Mouse (Mus musculus) stomach, postnatal 0 days (tissue): ENCODE results near the gene Abhd17c. TPM values are rescaled to one million over a fixed set of nuclear protein-coding genes. Genes with fewer than 3 reads are reported as not detected.

Experiments
- ATAC-seq: fragments of 200-750 bp; cut with Nextera tagmentation; 2 replicates; pipeline ENCODE4 v1.8.0; 2017; ENCODE audit not compliant: low FRiP score, low TSS enrichment
- DNase-seq: peaks from one replicate; pipeline ENCODE4 v3.0.0-alpha.2; 2016; ENCODE audit warnings: low spot score
- H3K27ac ChIP-seq: fragments of 300-500 bp; sonication (generic); replicated peaks from 2 replicates; pipeline ENCODE4 v1.5.1; 2014; ENCODE audit warnings: mild to moderate bottlenecking, control low read depth
- H3K27me3 ChIP-seq: fragments of 300-500 bp; sonication (generic); 2 replicates; pipeline ENCODE4 v1.6.1; 2014; ENCODE audit warnings: low read length; ENCODE audit not compliant: control insufficient read depth, insufficient read depth
- H3K36me3 ChIP-seq: fragments of 300-500 bp; sonication (generic); 2 replicates; pipeline ENCODE4 v1.6.1; 2014; ENCODE audit warnings: low read length, mixed read lengths; ENCODE audit not compliant: control insufficient read depth, insufficient read depth
- H3K4me1 ChIP-seq: fragments of 300-500 bp; sonication (generic); replicated peaks from 2 replicates; pipeline ENCODE4 v1.6.1; 2014; ENCODE audit warnings: antibody characterized with exemption; ENCODE audit not compliant: control insufficient read depth, insufficient read depth
- H3K4me2 ChIP-seq: fragments of 300-500 bp; sonication (generic); replicated peaks from 2 replicates; pipeline ENCODE4 v1.6.1; 2014; ENCODE audit warnings: low read depth, mild to moderate bottlenecking, control low read depth, moderate library complexity
- H3K4me3 ChIP-seq: fragments of 300-500 bp; sonication (generic); 2 replicates; pipeline ENCODE4 v1.5.1; 2014; ENCODE audit warnings: low read depth, low read length, control low read depth
- H3K9ac ChIP-seq: fragments of 300-500 bp; sonication (generic); 2 replicates; pipeline ENCODE4 v1.6.1; 2014; ENCODE audit warnings: mild to moderate bottlenecking, low read length, control low read depth, mixed read lengths
- H3K9me3 ChIP-seq: fragments of 300-500 bp; sonication (generic); 2 replicates; pipeline ENCODE4 v1.6.1; 2016; ENCODE audit warnings: low read length; ENCODE audit not compliant: control insufficient read depth
- CTCF ChIP-seq: IDR thresholded peaks from 2 replicates; pipeline ENCODE4 v1.5.1; 2016; ENCODE audit warnings: antibody characterized with exemption, low read depth, mild to moderate bottlenecking, moderate library complexity
- EP300 ChIP-seq: optimal IDR thresholded peaks from 2 replicates; pipeline ENCODE3; 2016; ENCODE audit warnings: antibody characterized with exemption
- WGBS: fragments of 180-500 bp; shearing (Covaris S2); extraction: QIAGEN DNeasy Blood & Tissue Kit; methylation state at CpG from one replicate; pipeline ENCODE4 v1.1.7; 2014; 5-methylcytosine and 5-hydroxymethylcytosine counted together
- polyA plus RNA-seq: library from polyadenylated mRNA; unstranded; fragments of >200 nt; fragmentation: Nextera tagmentation; extraction: Ambion mirVana; gene quantifications from 2 replicates; pipeline ENCODE4 v1.2.1, GENCODE M21; 2015

The Abhd17c gene
- polyA plus RNA-seq, 1 experiment from 2014 or later: 59.7 TPM

- H3K9ac ChIP-seq: peak overlapping the region; percentile 93
- ATAC-seq: peak; percentile 50
- H3K4me2 ChIP-seq: peak overlapping the region; percentile 83
- no peaks in the 10 kb centered on the region for H3K9me3 ChIP-seq
- no peaks in the 10 kb centered on the region; the same call in 1 of the 2 replicates for H3K4me1 ChIP-seq
- no peak for DNase-seq
- H3K27me3 ChIP-seq: no peaks in the 10 kb centered on the region
- TF ChIP-seq EP300 (no peak), CTCF (no peak)
- H3K36me3 ChIP-seq: no peaks in the 10 kb centered on the region
- H3K4me3 ChIP-seq: peak overlapping the region; percentile 79
- H3K27ac ChIP-seq: peak overlapping the region; percentile 95
- WGBS: 9% methylated on average over 13 of the region's 13 CpGs
Observed at GRCm38 (mm10) chr7:84150361-84151000, 1.2 kb downstream of the Abhd17c start.

GRCm38 (mm10) chr7:84149821-84150220, 1.9 kb downstream of the Abhd17c start:
- no peak for ATAC-seq
- DNase-seq: no peak
- Histone ChIP-seq H3K9me3 (no peaks in the 10 kb centered on the region), H3K27me3 (no peaks in the 10 kb centered on the region), H3K4me2 (peak overlapping the region; percentile 83), H3K27ac (peak overlapping the region; percentile 95), H3K4me1 (peaks cover 1% of the 10 kb centered on the region; the same call in 1 of the 2 replicates), H3K9ac (peak overlapping the region; percentile 38; the same call in 1 of the 2 replicates), H3K36me3 (no peaks in the 10 kb centered on the region), H3K4me3 (peak overlapping the region; percentile 79)
- no peak for TF ChIP-seq EP300
- no peak for TF ChIP-seq CTCF
- 56% methylated on average over 4 of the region's 4 CpGs for WGBS

- 84% methylated on average over 3 of the region's 3 CpGs for WGBS
- DNase-seq: no peak
- Histone ChIP-seq H3K27me3 (no peaks in the 10 kb centered on the region), H3K4me2 (peak overlapping the region; percentile 83), H3K27ac (no peak overlapping the region), H3K9ac (no peak overlapping the region), H3K4me1 (peaks cover 3% of the 10 kb centered on the region; the same call in 1 of the 2 replicates), H3K4me3 (no peak overlapping the region), H3K36me3 (no peaks in the 10 kb centered on the region), H3K9me3 (no peaks in the 10 kb centered on the region)
- TF ChIP-seq EP300 (no peak), CTCF (no peak)
- no peak for ATAC-seq
Observed at GRCm38 (mm10) chr7:84148896-84149295, 2.8 kb downstream of the Abhd17c start.

GRCm38 (mm10) chr7:84147746-84148145, 3.9 kb downstream of the Abhd17c start:
- no peak for TF ChIP-seq EP300
- no peak for TF ChIP-seq CTCF
- no peaks in the 10 kb centered on the region for H3K27me3 ChIP-seq
- H3K4me3 ChIP-seq: no peak overlapping the region
- no peak overlapping the region for H3K9ac ChIP-seq
- no peak overlapping the region for H3K27ac ChIP-seq
- H3K36me3 ChIP-seq: no peaks in the 10 kb centered on the region
- no peak overlapping the region for H3K4me2 ChIP-seq
- 76% methylated on average over 1 of the region's 1 CpGs for WGBS
- DNase-seq (no peak), ATAC-seq (peak; percentile 13; the same call in 1 of the 2 replicates)
- H3K9me3 ChIP-seq: no peaks in the 10 kb centered on the region
- H3K4me1 ChIP-seq: peaks cover 8% of the 10 kb centered on the region; the same call in 1 of the 2 replicates

- 57% methylated on average over 2 of the region's 2 CpGs for WGBS
- H3K4me1 ChIP-seq: peaks cover 10% of the 10 kb centered on the region; the same call in 1 of the 2 replicates
Observed at GRCm38 (mm10) chr7:84145633-84146032, 6.1 kb downstream of the Abhd17c start.

More at GRCm38 (mm10) chr7:84145633-84146032, 6.1 kb downstream of the Abhd17c start:
- TF ChIP-seq EP300 (no peak), CTCF (peak; percentile 22; the same call in 1 of the 2 replicates)
- no peaks in the 10 kb centered on the region for H3K27me3 ChIP-seq
- no peak overlapping the region for H3K4me3 ChIP-seq
- no peaks in the 10 kb centered on the region for H3K36me3 ChIP-seq
- H3K4me2 ChIP-seq: no peak overlapping the region
- no peaks in the 10 kb centered on the region for H3K9me3 ChIP-seq
- 0 out of 2 replicates have a peak overlapping the region, but pooled peaks have one; percentile 56 for H3K27ac ChIP-seq
- DNase-seq (peak; percentile 44), ATAC-seq (peak; percentile 73)
- no peak overlapping the region for H3K9ac ChIP-seq
